Mouse (Mus musculus) kidney, embryonic 16.5 days (tissue): ENCODE measurements around the gene Gm4559. TPM values are rescaled to one million over a fixed set of nuclear protein-coding genes. Genes with fewer than 3 reads are reported as not detected.
"Not testable (repeated sequence)": the region's sequence is repeated elsewhere in the genome, so short reads cannot be mapped to it uniquely, and the experiment has no call there.

Experiments
- ATAC-seq: fragments of 200-750 bp; cut with Nextera tagmentation; 2 replicates; pipeline ENCODE4 v1.8.0; 2017; ENCODE audit warnings: moderate TSS enrichment; ENCODE audit not compliant: low FRiP score, low TSS enrichment
- H3K27ac ChIP-seq: fragments of 300-500 bp; sonication (generic); 2 replicates; pipeline ENCODE4 v1.5.1; 2014; ENCODE audit warnings: low read length
- H3K27me3 ChIP-seq: fragments of 300-500 bp; sonication (generic); 2 replicates; pipeline ENCODE4 v1.6.1; 2014; ENCODE audit warnings: low read length, control low read depth, mixed read lengths; ENCODE audit not compliant: insufficient read depth
- H3K36me3 ChIP-seq: fragments of 300-500 bp; sonication (generic); 2 replicates; pipeline ENCODE4 v1.6.1; 2014; ENCODE audit warnings: low read length, control low read depth, mixed read lengths; ENCODE audit not compliant: insufficient read depth
- H3K4me1 ChIP-seq: fragments of 300-500 bp; sonication (generic); 2 replicates; pipeline ENCODE4 v1.6.1; 2014; ENCODE audit warnings: low read length, control low read depth, mixed read lengths; ENCODE audit not compliant: insufficient read depth
- H3K4me2 ChIP-seq: fragments of 300-500 bp; sonication (generic); replicated peaks from 2 replicates; pipeline ENCODE4 v1.6.1; 2014; ENCODE audit warnings: low read depth, low read length
- H3K4me3 ChIP-seq: fragments of 300-500 bp; sonication (generic); 2 replicates; pipeline ENCODE4 v1.5.1; 2014; ENCODE audit warnings: mild to moderate bottlenecking, low read length
- H3K9ac ChIP-seq: fragments of 300-500 bp; sonication (generic); replicated peaks from 2 replicates; pipeline ENCODE4 v1.6.1; 2014; ENCODE audit warnings: low read length
- H3K9me3 ChIP-seq: fragments of 300-500 bp; sonication (generic); 2 replicates; pipeline ENCODE4 v1.6.1; 2016; ENCODE audit warnings: low read length, control low read depth
- WGBS: fragments of 180-500 bp; shearing (Covaris S2); extraction: QIAGEN DNeasy Blood & Tissue Kit; methylation state at CpG from one replicate; pipeline ENCODE4 v1.1.7; 2014; 5-methylcytosine and 5-hydroxymethylcytosine counted together
- polyA plus RNA-seq: library from polyadenylated mRNA; unstranded; fragments of >200 nt; fragmentation: Nextera tagmentation; extraction: Ambion mirVana; gene quantifications from 2 replicates; pipeline ENCODE4 v1.2.1, GENCODE M21; 2015

The Gm4559 gene
- polyA plus RNA-seq, 1 experiment from 2014 or later = not detected

DNA sequence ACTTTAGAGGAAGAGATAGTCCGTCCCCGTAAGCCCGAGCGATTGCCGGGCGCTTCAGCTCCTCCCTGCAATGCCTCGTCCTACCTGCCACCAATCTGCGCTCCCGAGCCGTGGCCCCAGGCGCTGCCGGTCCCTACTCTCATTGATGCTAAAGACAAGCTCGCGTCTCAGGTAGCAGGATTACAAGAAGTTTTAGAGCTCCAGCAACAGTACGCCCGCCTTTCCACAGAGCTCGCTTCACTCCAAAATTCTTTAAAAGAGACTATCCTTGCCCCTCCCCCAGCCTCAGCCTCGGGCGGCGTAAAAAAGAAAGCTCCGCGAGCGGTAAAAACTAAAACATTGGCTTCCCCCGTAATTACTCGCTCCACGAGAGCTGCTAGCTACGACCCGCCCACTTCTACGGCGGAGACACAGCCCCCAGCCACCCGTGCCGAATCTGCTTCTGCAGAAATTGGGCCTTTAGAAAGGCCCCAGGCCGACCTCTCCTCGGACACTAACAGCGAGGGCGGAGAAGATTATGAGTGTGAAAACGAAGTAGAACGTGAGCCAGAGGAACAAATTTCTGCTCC is 9.9 kb upstream of the Gm4559 start:
- H3K4me3 ChIP-seq = peak overlapping the region; percentile 59
- no peaks in the 10 kb centered on the region for H3K9me3 ChIP-seq
- no peaks in the 10 kb centered on the region for H3K27me3 ChIP-seq
- peak; percentile 80 for ATAC-seq
- peak overlapping the region; percentile 91 for H3K27ac ChIP-seq
- H3K9ac ChIP-seq = peak overlapping the region; percentile 81
- H3K36me3 ChIP-seq = no peaks in the 10 kb centered on the region
- peaks cover 8% of the 10 kb centered on the region; the same call in 1 of the 2 replicates for H3K4me1 ChIP-seq
- peak overlapping the region; percentile 66 for H3K4me2 ChIP-seq
- under 1% methylated on average over 38 of the region's 38 CpGs for WGBS

GRCm38 (mm10) chr7:142282847-142283246 is 8.7 kb upstream of the Gm4559 start:
- H3K9ac ChIP-seq, H3K36me3 ChIP-seq, H3K27ac ChIP-seq, H3K27me3 ChIP-seq, H3K4me1 ChIP-seq, H3K9me3 ChIP-seq, ATAC-seq: not testable (repeated sequence)
- Histone ChIP-seq H3K4me2 (peak overlapping the region; percentile 66), H3K4me3 (0 out of 2 replicates have a peak overlapping the region, but pooled peaks have one; percentile 7)
- WGBS = 28% methylated on average over 2 of the region's 2 CpGs

- H3K9me3 ChIP-seq, H3K4me3 ChIP-seq, H3K4me1 ChIP-seq, H3K9ac ChIP-seq, H3K27me3 ChIP-seq, H3K4me2 ChIP-seq, ATAC-seq, H3K27ac ChIP-seq, H3K36me3 ChIP-seq: not testable (repeated sequence)
- 88% methylated on average over 1 of the region's 1 CpGs for WGBS
Measured at GRCm38 (mm10) chr7:142279291-142279690, 5.1 kb upstream of the Gm4559 start.

DNA sequence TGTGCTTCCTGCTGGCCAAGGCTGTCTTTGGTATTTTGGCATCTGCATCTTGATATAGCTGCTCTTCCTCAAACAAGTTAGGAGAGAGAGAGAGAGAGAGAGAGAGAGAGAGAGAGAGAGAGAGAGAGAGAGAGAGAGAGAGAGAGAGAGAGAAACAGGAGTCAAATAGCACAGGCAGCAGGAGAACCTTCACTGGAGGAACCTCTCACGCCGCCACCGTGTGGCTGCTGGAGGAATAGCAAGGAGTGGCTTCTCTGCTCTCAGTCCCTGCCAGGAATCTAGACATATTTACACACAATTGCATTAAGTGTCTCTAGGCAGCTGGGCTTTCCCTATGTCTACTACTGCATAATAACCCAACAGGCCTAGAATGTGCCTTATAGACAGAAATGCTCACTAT is 4.0 kb upstream of the Gm4559 start:
- H3K9me3 ChIP-seq, ATAC-seq, H3K4me3 ChIP-seq, H3K9ac ChIP-seq, H3K27ac ChIP-seq, H3K36me3 ChIP-seq, H3K27me3 ChIP-seq, H3K4me2 ChIP-seq, H3K4me1 ChIP-seq: not testable (repeated sequence)
- WGBS = 0% methylated on average over 3 of the region's 3 CpGs

- H3K4me1 ChIP-seq, H3K36me3 ChIP-seq: not testable (repeated sequence)
- 58% methylated on average over 1 of the region's 1 CpGs for WGBS
Measured at GRCm38 (mm10) chr7:142258254-142258653, 15.9 kb downstream of the Gm4559 start, which contains the start of gene Gm2431. Gene Gm2431 (minus strand): TSS chr7:142258354.

DNA sequence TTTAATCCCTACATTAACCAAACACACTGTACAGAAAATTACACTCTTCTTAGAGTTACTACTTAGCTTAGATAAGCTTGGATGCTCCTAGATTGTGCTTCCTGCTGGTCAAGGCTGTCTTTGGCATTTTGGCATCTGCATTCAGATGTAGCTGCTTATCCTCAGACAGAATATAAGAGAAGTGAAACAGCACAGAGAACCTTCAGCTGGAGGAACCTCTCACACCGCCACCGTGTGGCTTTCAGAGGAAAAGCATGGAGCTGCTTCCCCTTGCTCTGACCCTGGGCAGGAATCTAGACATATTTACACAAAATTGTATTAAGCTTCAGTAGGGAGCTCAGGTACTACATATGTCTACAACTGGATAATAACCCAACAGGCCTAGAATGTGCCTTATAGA is 18.6 kb downstream of the Gm4559 start:
- Histone ChIP-seq H3K4me3 (no peak overlapping the region), H3K4me1 (no peaks in the 10 kb centered on the region), H3K9me3 (no peaks in the 10 kb centered on the region), H3K27me3 (peaks cover 3% of the 10 kb centered on the region; the same call in 1 of the 2 replicates), H3K36me3 (no peaks in the 10 kb centered on the region), H3K4me2 (no peak overlapping the region), H3K9ac (no peak overlapping the region), H3K27ac (no peak overlapping the region)
- no peak for ATAC-seq
- WGBS = 0% methylated on average over 2 of the region's 2 CpGs

More at GRCm38 (mm10) chr7:142258254-142258653, 15.9 kb downstream of the Gm4559 start, which contains the start of gene Gm2431:
- not testable (repeated sequence) for H3K27me3 ChIP-seq, ATAC-seq, H3K9me3 ChIP-seq, H3K4me3 ChIP-seq, H3K9ac ChIP-seq, H3K27ac ChIP-seq, H3K4me2 ChIP-seq

GRCm38 (mm10) chr7:142249824-142250223 is 24.3 kb downstream of the Gm4559 start:
- no peaks in the 10 kb centered on the region for H3K36me3 ChIP-seq
- no peak overlapping the region for H3K27ac ChIP-seq
- ATAC-seq = no peak
- no peak overlapping the region for H3K4me2 ChIP-seq
- H3K9ac ChIP-seq = no peak overlapping the region
- H3K4me1 ChIP-seq = no peaks in the 10 kb centered on the region
- peaks cover 3% of the 10 kb centered on the region; the same call in 1 of the 2 replicates for H3K27me3 ChIP-seq
- WGBS = 0% methylated on average over 1 of the region's 1 CpGs
- H3K4me3 ChIP-seq = no peak overlapping the region
- H3K9me3 ChIP-seq = no peaks in the 10 kb centered on the region

- Histone ChIP-seq H3K27me3 (no peaks in the 10 kb centered on the region), H3K9ac (no peak within 1 kb of the TSS), H3K36me3 (no peaks in the 10 kb centered on the region), H3K4me3 (no peak within 1 kb of the TSS), H3K9me3 (0 out of 2 replicates have a peak, but pooled peaks cover 3% of the 10 kb centered on the region), H3K4me1 (no peaks in the 10 kb centered on the region), H3K27ac (no peak within 1 kb of the TSS), H3K4me2 (no peak within 1 kb of the TSS)
- ATAC-seq = no peak
- 13% methylated on average over 2 of the region's 2 CpGs for WGBS
Measured at GRCm38 (mm10) chr7:142240978-142241377, 33.2 kb downstream of the Gm4559 start, which contains the start of gene Gm40460. Gene Gm40460 (minus strand): TSS chr7:142241078.

- Histone ChIP-seq H3K4me3 (no peak overlapping the region), H3K27me3 (no peaks in the 10 kb centered on the region), H3K36me3 (no peaks in the 10 kb centered on the region), H3K27ac (no peak overlapping the region), H3K9me3 (peaks cover 8% of the 10 kb centered on the region; the same call in 1 of the 2 replicates), H3K9ac (no peak overlapping the region), H3K4me1 (no peaks in the 10 kb centered on the region), H3K4me2 (no peak overlapping the region)
- no peak for ATAC-seq
- 33% methylated on average over 1 of the region's 1 CpGs for WGBS
Measured at GRCm38 (mm10) chr7:142231540-142231939, 42.6 kb downstream of the Gm4559 start.

DNA sequence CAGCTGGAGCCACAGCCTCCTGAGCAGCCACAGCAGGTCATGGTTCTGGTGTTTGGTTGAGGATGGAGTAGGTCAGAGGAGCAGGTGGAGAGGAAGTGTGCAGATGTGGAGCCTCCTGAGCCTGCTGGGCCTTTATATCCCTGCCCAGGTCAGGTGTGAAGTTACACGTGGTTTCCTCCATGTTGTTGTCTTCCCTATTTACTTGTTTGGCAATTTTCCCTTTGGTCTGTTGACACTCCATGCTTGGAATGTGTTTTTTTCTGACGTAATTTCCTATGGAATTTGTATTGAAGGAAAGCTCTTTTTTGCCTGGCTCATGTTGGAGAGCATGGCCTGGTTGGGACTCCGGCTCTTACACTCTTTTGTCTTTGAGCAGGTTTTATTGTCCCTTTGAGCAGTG is 44.3 kb downstream of the Gm4559 start, which contains the start of gene Krtap5-5:
TSS of gene Krtap5-5 (minus strand) at position 101 of the 400 bp plus-strand sequence.
- not testable (repeated sequence) for H3K27me3 ChIP-seq, H3K36me3 ChIP-seq, H3K27ac ChIP-seq, H3K9me3 ChIP-seq, H3K4me3 ChIP-seq, H3K9ac ChIP-seq, ATAC-seq, H3K4me2 ChIP-seq, H3K4me1 ChIP-seq
- 40% methylated on average over 3 of the region's 3 CpGs for WGBS
